Mouse (Mus musculus) spleen, adult 2 months (tissue): Measurements from ENCODE around the gene Rspry1.

ENCODE experiments used
- CTCF ChIP-seq: fragments of 200-500 bp; IDR thresholded peaks from 2 replicates; pipeline ENCODE4 v1.5.1; 2011; ENCODE audit warnings: mild to moderate bottlenecking, inconsistent platforms; ENCODE audit not compliant: insufficient read depth, insufficient read length, insufficient replicate concordance; ENCODE audit errors: extremely low read depth
- POLR2A ChIP-seq: fragments of 200-500 bp; IDR thresholded peaks from 2 replicates; pipeline ENCODE4 v1.6.1; 2011; ENCODE audit warnings: low read depth, low read length, inconsistent platforms

GRCm38 (mm10) chr8:94704669-94704984 lies 102.9 kb downstream of the Rspry1 start:
- TF ChIP-seq CTCF (no peak), POLR2A (no peak)
